Comparison of ENCODE assay signal across 21 mouse cellular contexts in genomic region chr16:33007436-33007835, GRCm38 (mm10). TPM values are rescaled to one million over a fixed set of nuclear protein-coding genes. Genes with fewer than 3 reads are reported as not detected.
DNase-seq lines count a peak whose midpoint lies in the region; ATAC-seq and TF ChIP-seq lines count a peak whose summit lies in the region.
"Had no signal": no experiment of that assay in that cellular context is flagged by ENCODE, and none has a peak within 500 bp of the region (broad histone marks: within the 10 kb centered on the region; RNA-seq: fewer than 3 reads in every experiment).

No protein-coding gene starts in this region.

- TF ChIP-seq POLR2A in kidney, adult 2 months (IDR thresholded peaks at IDR 0.05; ENCODE audit: low read depth, low read length) = no peak

- no peak overlapping the region for H3K27ac ChIP-seq in gastrocnemius, adult 2 months
- no peak overlapping the region for H3K27ac ChIP-seq in kidney, adult 2 months (ENCODE audit: insufficient read depth, low read depth, low read length)
- H3K27ac ChIP-seq in kidney, embryonic 15.5 days = no peak overlapping the region
- H3K27ac ChIP-seq: embryonic facial prominence, embryonic 15.5 days; forebrain, embryonic 15.5 days; hindbrain, embryonic 15.5 days; kidney, postnatal 0 days; limb, embryonic 15.5 days; liver, embryonic 14.5 days; midbrain, embryonic 10.5 days; neural tube, embryonic 15.5 days had no signal

- 49% methylated on average over 7 of the region's 7 CpGs for WGBS in kidney, adult 2 months
- WGBS in kidney, embryonic 15.5 days = 88% methylated on average over 7 of the region's 7 CpGs

- no peak overlapping the region for H3K4me2 ChIP-seq in kidney, embryonic 15.5 days
- H3K4me2 ChIP-seq: embryonic facial prominence, embryonic 15.5 days; forebrain, embryonic 15.5 days; hindbrain, embryonic 15.5 days; limb, embryonic 15.5 days; neural tube, embryonic 15.5 days had no signal

- H3K27me3 ChIP-seq in kidney, adult 2 months (replicated peaks; ENCODE audit: control insufficient read depth, insufficient read depth, low read length) = no peaks in the 10 kb centered on the region
- no peaks in the 10 kb centered on the region for H3K27me3 ChIP-seq in kidney, embryonic 15.5 days
- H3K27me3 ChIP-seq: embryonic facial prominence, embryonic 15.5 days; forebrain, embryonic 15.5 days; hindbrain, embryonic 15.5 days; limb, embryonic 15.5 days; neural tube, embryonic 15.5 days had no signal

- H3K9me3 ChIP-seq in kidney, embryonic 15.5 days (replicated peaks) = no peaks in the 10 kb centered on the region
- H3K9me3 ChIP-seq: embryonic facial prominence, embryonic 15.5 days; forebrain, embryonic 15.5 days; hindbrain, embryonic 15.5 days; limb, embryonic 15.5 days; midbrain, embryonic 10.5 days; neural tube, embryonic 15.5 days had no signal

- intact Hi-C loops in gastrocnemius, adult 2 months (cut with DNase I) = no loop called here
- intact Hi-C loops in gastrocnemius, postnatal 36 days (cut with DNase I) = no loop called here

- H3K36me3 ChIP-seq in kidney, adult 2 months (ENCODE audit: control insufficient read depth, insufficient read depth, low read length) = no peaks in the 10 kb centered on the region; the same call in 1 of the 2 replicates
- H3K36me3 ChIP-seq in kidney, embryonic 15.5 days = peaks cover 92% of the 10 kb centered on the region

- no peak for TF ChIP-seq CTCF in gastrocnemius, adult 2 months (IDR thresholded peaks at IDR 0.05)
- no peak for TF ChIP-seq CTCF in kidney, adult 2 months (conservative IDR thresholded peaks at IDR 0.05; ENCODE audit: insufficient read depth, insufficient read length, low read depth, low read length)

- no peaks in the 10 kb centered on the region for H3K4me1 ChIP-seq in kidney, adult 2 months (ENCODE audit: control insufficient read depth, insufficient read depth, low read length)
- no peaks in the 10 kb centered on the region for H3K4me1 ChIP-seq in kidney, embryonic 15.5 days
- H3K4me1 ChIP-seq: embryonic facial prominence, embryonic 15.5 days; hindbrain, embryonic 15.5 days; limb, embryonic 15.5 days; midbrain, embryonic 10.5 days had no signal

- DNase-seq in gastrocnemius, adult 2 months = peak; percentile 44
- no peak for DNase-seq in gastrocnemius, postnatal 36 days
- DNase-seq in kidney, adult 2 months = peak; percentile 69
- peak; percentile 49 to 58 for DNase-seq in kidney, adult 8-10 months
- peak; percentile 58 to 64 for DNase-seq in kidney, postnatal 36 days
- DNase-seq in layer of hippocampus, adult 18-20 months (ENCODE audit: low spot score in 2 of 2) = no peak
- DNase-seq: adrenal gland, adult 2 months; gastrocnemius, postnatal 25 days; layer of hippocampus, adult 9-11 months; right cerebral cortex, adult 18-20 months; right cerebral cortex, postnatal 4 days; thymus, postnatal 25 days had no signal

- H3K9ac ChIP-seq in kidney, embryonic 15.5 days = no peak overlapping the region
- H3K9ac ChIP-seq: embryonic facial prominence, embryonic 15.5 days; forebrain, embryonic 15.5 days; hindbrain, embryonic 15.5 days; limb, embryonic 15.5 days; liver, embryonic 14.5 days; neural tube, embryonic 15.5 days had no signal

- no peak for ATAC-seq in kidney, embryonic 15.5 days (replicated peaks; ENCODE audit: low FRiP score)
- ATAC-seq: forebrain, embryonic 15.5 days had no signal

- no peak overlapping the region for H3K4me3 ChIP-seq in gastrocnemius, adult 2 months
- H3K4me3 ChIP-seq in kidney, adult 2 months (ENCODE audit: insufficient read depth, low read depth, low read length) = no peak overlapping the region
- no peak overlapping the region for H3K4me3 ChIP-seq in kidney, embryonic 15.5 days (replicated peaks)
- H3K4me3 ChIP-seq: embryonic facial prominence, embryonic 15.5 days; forebrain, embryonic 15.5 days; hindbrain, embryonic 15.5 days; limb, embryonic 15.5 days; midbrain, embryonic 10.5 days; neural tube, embryonic 15.5 days had no signal

RNA-seq across cellular contexts. Expression of gene Iqcg, which starts 48.6 kb away (rescaled TPM):
- 1 to 10 TPM; 2.0 to 3.0 TPM for total RNA-seq in gastrocnemius, adult 2 months (2021)
- 1 to 10 TPM; 3.9 TPM for total RNA-seq in gastrocnemius, postnatal 36 days (2021)
- 2.8 and 3.8 TPM in 2 replicates for polyA plus RNA-seq in kidney, adult 2 months (2012; rRNA removed)
- polyA plus RNA-seq in kidney, embryonic 15.5 days (2015; fragmentation: Nextera tagmentation; extraction: Ambion mirVana) = 3.9 and 4.2 TPM in 2 replicates
- 1 to 10 TPM; 3.8 to 7.0 TPM for total RNA-seq in layer of hippocampus, adult 18-20 months (2021)

RNA-seq across cellular contexts. Expression of gene Rpl35a, which starts 48.8 kb away (rescaled TPM):
- 100 to 1,000 TPM; 217 to 291 TPM for total RNA-seq in gastrocnemius, adult 2 months (2021)
- total RNA-seq in gastrocnemius, postnatal 36 days (2021) = 100 to 1,000 TPM; 193 to 237 TPM
- 307 and 414 TPM in 2 replicates for polyA plus RNA-seq in kidney, adult 2 months (2012; rRNA removed)
- polyA plus RNA-seq in kidney, embryonic 15.5 days (2015; fragmentation: Nextera tagmentation; extraction: Ambion mirVana) = 999 and 1,117 TPM in 2 replicates
- 100 to 1,000 TPM; 342 to 348 TPM for total RNA-seq in layer of hippocampus, adult 18-20 months (2021)

RNA-seq across cellular contexts. Expression of gene Lmln, which starts 54.9 kb away (rescaled TPM):
- total RNA-seq in gastrocnemius, adult 2 months (2021) = 1 to 10 TPM; 2.1 to 2.8 TPM
- 1 to 10 TPM; 1.2 to 1.5 TPM for total RNA-seq in gastrocnemius, postnatal 36 days (2021)
- 3.1 and 4.8 TPM in 2 replicates for polyA plus RNA-seq in kidney, adult 2 months (2012; rRNA removed)
- 2.3 and 4.1 TPM in 2 replicates for polyA plus RNA-seq in kidney, embryonic 15.5 days (2015; fragmentation: Nextera tagmentation; extraction: Ambion mirVana)
- total RNA-seq in layer of hippocampus, adult 18-20 months (2021) = 10 to 100 TPM; 15.2 to 18.5 TPM

Comparison
In these comparisons a context has a peak if more than half of its experiments do, and no peak if none do; other contexts are left out.
1. DNase-seq: peak in gastrocnemius, adult 2 months (single experiment), kidney, adult 2 months (single experiment), kidney, adult 8-10 months (2 of 2) and kidney, postnatal 36 days (2 of 2); none in gastrocnemius, postnatal 36 days (0 of 2) and layer of hippocampus, adult 18-20 months (0 of 2).
2. RNA of gene Lmln, which starts 54.9 kb away (total RNA-seq): 15.2 to 18.5 TPM in layer of hippocampus, adult 18-20 months; 2.1 to 2.8 TPM in gastrocnemius, adult 2 months and 1.2 to 1.5 TPM in gastrocnemius, postnatal 36 days; every median in the first group is over 4 times any median in the second.